11 mouse cellular contexts compared by ENCODE assay signal in the genomic region with DNA sequence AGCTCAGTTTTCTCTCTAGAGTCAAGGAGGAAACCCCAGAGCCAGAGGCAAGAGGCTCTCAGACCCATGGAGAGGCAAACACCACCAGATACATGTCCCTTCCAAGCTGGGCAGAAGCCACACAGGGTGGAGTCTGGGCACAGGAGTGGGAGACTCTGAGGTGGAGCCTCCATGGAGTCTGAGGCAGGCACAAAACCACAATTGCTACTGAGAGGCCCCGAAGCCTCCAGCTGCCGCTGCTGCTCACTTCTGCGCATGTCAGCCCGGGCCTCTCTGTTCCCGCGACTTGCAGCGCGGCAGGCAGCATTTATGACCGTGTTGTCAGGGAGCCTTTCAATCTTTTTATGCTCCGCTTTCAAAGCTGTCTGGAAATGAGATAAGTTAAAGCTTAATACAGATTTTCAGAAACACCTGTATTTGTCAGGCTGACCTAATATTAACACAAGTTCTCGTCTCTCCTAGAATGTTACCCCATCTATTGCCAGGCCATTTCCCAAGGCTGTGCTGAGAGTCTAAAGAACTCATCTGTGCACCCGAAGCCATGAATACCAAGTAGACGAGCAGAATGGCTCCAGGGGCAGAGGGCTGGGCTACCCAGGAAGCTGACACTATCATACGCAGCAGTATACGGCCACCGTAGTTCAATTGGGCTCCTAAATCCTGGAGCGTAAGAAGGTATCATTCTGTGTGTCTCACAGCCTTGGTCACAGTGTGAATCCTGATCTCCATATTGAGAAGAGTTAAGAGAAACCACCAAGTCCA. TPM values are rescaled to one million over a fixed set of nuclear protein-coding genes. Genes with fewer than 3 reads are reported as not detected.
DNase-seq lines count a peak whose midpoint lies in the region; ATAC-seq and TF ChIP-seq lines count a peak whose summit lies in the region.
"Had no signal": no experiment of that assay in that cellular context is flagged by ENCODE, and none has a peak within 500 bp of the region (broad histone marks: within the 10 kb centered on the region; RNA-seq: fewer than 3 reads in every experiment).

No protein-coding gene starts in this region.

- H3K4me2 ChIP-seq in intestine, postnatal 0 days (replicated peaks; ENCODE audit: low read depth): peak overlapping the region; percentile 25; the same call in 1 of the 2 replicates
- no peak overlapping the region for H3K4me2 ChIP-seq in heart, embryonic 12.5 days

- DNase-seq in adrenal gland, postnatal 10 days: peak; percentile 4
- DNase-seq in adrenal gland, postnatal 4 days (ENCODE audit: low spot score in 2 of 2): no peak
- peak; percentile 7 for DNase-seq in kidney, postnatal 14 days
- no peak for DNase-seq in kidney, adult 9 months
- peak; percentile 73 for DNase-seq in brain, embryonic 14.5 days (ENCODE audit: low read depth)
- DNase-seq in adrenal gland, adult 8-10 months: no peak
- DNase-seq: cerebellum, postnatal 36 days had no signal

- WGBS in intestine, postnatal 0 days: 44% methylated on average over 17 of the region's 17 CpGs
- 82% methylated on average over 17 of the region's 17 CpGs for WGBS in heart, embryonic 12.5 days

- no peak for TF ChIP-seq CTCF in brain, embryonic 14.5 days (IDR thresholded peaks at IDR 0.05; ENCODE audit: borderline replicate concordance, extremely low read depth, insufficient read depth, insufficient read length)
- TF ChIP-seq CTCF in intestine, postnatal 0 days (IDR thresholded peaks at IDR 0.05; ENCODE audit: low read depth): no peak

- no peaks in the 10 kb centered on the region for H3K36me3 ChIP-seq in intestine, postnatal 0 days (ENCODE audit: control insufficient read depth, insufficient read depth)
- no peaks in the 10 kb centered on the region; the same call in 1 of the 2 replicates for H3K36me3 ChIP-seq in heart, embryonic 12.5 days

- H3K4me3 ChIP-seq in intestine, postnatal 0 days (ENCODE audit: low read depth, low read length): no peak overlapping the region
- H3K4me3 ChIP-seq in heart, embryonic 12.5 days: no peak overlapping the region

- no peaks in the 10 kb centered on the region for H3K27me3 ChIP-seq in intestine, postnatal 0 days (replicated peaks; ENCODE audit: control insufficient read depth, insufficient read depth, low read length)
- H3K27me3 ChIP-seq in heart, embryonic 12.5 days (replicated peaks): peaks cover 11% of the 10 kb centered on the region; the same call in 1 of the 2 replicates

- no peak overlapping the region for H3K27ac ChIP-seq in intestine, postnatal 0 days (ENCODE audit: low read depth, low read length)
- no peak overlapping the region for H3K27ac ChIP-seq in heart, embryonic 12.5 days (ENCODE audit: poor library complexity, severe bottlenecking)
- H3K27ac ChIP-seq: macrophage had no signal

- ATAC-seq in intestine, postnatal 0 days: no peak
- ATAC-seq in heart, embryonic 12.5 days (ENCODE audit: insufficient number of reproducible peaks, low FRiP score): no peak

- H3K9me3 ChIP-seq in intestine, postnatal 0 days (ENCODE audit: control insufficient read depth): no peaks in the 10 kb centered on the region
- H3K9me3 ChIP-seq in heart, embryonic 12.5 days (replicated peaks): no peaks in the 10 kb centered on the region

- TF ChIP-seq POLR2A in brain, embryonic 14.5 days (IDR thresholded peaks at IDR 0.05; ENCODE audit: borderline replicate concordance, extremely low read depth, insufficient read depth, insufficient read length, poor library complexity, severe bottlenecking): no peak

- no peaks in the 10 kb centered on the region for H3K4me1 ChIP-seq in intestine, postnatal 0 days (replicated peaks; ENCODE audit: control insufficient read depth, insufficient read depth, low read length)
- peaks cover 14% of the 10 kb centered on the region for H3K4me1 ChIP-seq in heart, embryonic 12.5 days (replicated peaks)

- no peak overlapping the region for H3K9ac ChIP-seq in intestine, postnatal 0 days (ENCODE audit: low read depth, low read length)
- H3K9ac ChIP-seq in heart, embryonic 12.5 days: no peak overlapping the region

RNA-seq across cellular contexts. Expression of a gene that starts 30.1 kb away (rescaled TPM):
- 10 to 100 TPM; 25.9 to 31.2 TPM for total RNA-seq in adrenal gland, postnatal 10 days (2021)
- total RNA-seq in adrenal gland, postnatal 4 days (2021): 10 to 100 TPM in 1 of 2 experiments, 1 to 10 TPM in 1; 9.0 to 11.0 TPM
- 34.4 and 58.5 TPM in 2 replicates for polyA plus RNA-seq in brain, embryonic 14.5 days (2012; rRNA removed)
- polyA plus RNA-seq in intestine, postnatal 0 days (2015; fragmentation: Nextera tagmentation; extraction: Ambion mirVana): 4.9 and 5.6 TPM in 2 replicates
- polyA plus RNA-seq in heart, embryonic 12.5 days (2016; fragmentation: Nextera tagmentation; extraction: Ambion mirVana): 44.4 and 46.6 TPM in 2 replicates
- 10 to 100 TPM in 1 of 4 experiments, 1 to 10 TPM in 3; 6.9 to 11.9 (median 7.5) TPM for total RNA-seq in adrenal gland, adult 8-10 months (2022)
- total RNA-seq: hematopoietic stem cell, adult 5-6 weeks had no signal
- polyA plus RNA-seq: macrophage had no signal

Comparison
In these comparisons a context has a peak if more than half of its experiments do, and no peak if none do; other contexts are left out.
1. DNase-seq: peak in adrenal gland, postnatal 10 days (single experiment), kidney, postnatal 14 days (single experiment) and brain, embryonic 14.5 days (single experiment); none in adrenal gland, postnatal 4 days (0 of 2), kidney, adult 9 months (single experiment) and adrenal gland, adult 8-10 months (single experiment).